Mouse (Mus musculus) cerebellum, adult 11-12 months (tissue): ENCODE results near the gene Pck2.

ENCODE experiments used
- DNase-seq: peaks from one replicate; pipeline ENCODE4 v3.0.0; 2022

The Pck2 gene

GRCm38 (mm10) chr14:55577871-55578667 lies 38.0 kb downstream of the Pck2 start, which contains the start of gene Psme1:
Gene Psme1 (plus strand): TSS chr14:55578123.
- peak; percentile 71 for DNase-seq

GRCm38 (mm10) chr14:55578668-55579269 lies 38.7 kb downstream of the Pck2 start:
- no peak for DNase-seq

GRCm38 (mm10) chr14:55579511-55580496 lies 39.7 kb downstream of the Pck2 start:
- peak; percentile 25 for DNase-seq

GRCm38 (mm10) chr14:55580731-55581130 lies 40.7 kb downstream of the Pck2 start:
- peak; percentile 28 for DNase-seq

GRCm38 (mm10) chr14:55581981-55582681 lies 42.1 kb downstream of the Pck2 start:
- DNase-seq = no peak

GRCm38 (mm10) chr14:55584303-55584701 lies 44.2 kb downstream of the Pck2 start:
- DNase-seq = no peak

- peak; percentile 87 for DNase-seq
Observed at GRCm38 (mm10) chr14:55584702-55585565, 44.9 kb downstream of the Pck2 start, which contains the start of gene Emc9. Gene Emc9 (minus strand): TSS chr14:55585302.

GRCm38 (mm10) chr14:55585566-55585960 lies 45.5 kb downstream of the Pck2 start:
- DNase-seq = peak; percentile 43

GRCm38 (mm10) chr14:55586149-55586548 lies 46.1 kb downstream of the Pck2 start:
- no peak for DNase-seq

GRCm38 (mm10) chr14:55589271-55589670 lies 49.2 kb downstream of the Pck2 start:
- peak; percentile 26 for DNase-seq

- DNase-seq = peak; percentile 34
Observed at GRCm38 (mm10) chr14:55589771-55590448, 49.8 kb downstream of the Pck2 start.

- DNase-seq = peak; percentile 89
Observed at GRCm38 (mm10) chr14:55590748-55591330, 50.8 kb downstream of the Pck2 start, which contains the start of gene Psme2. Gene Psme2 (minus strand): TSS chr14:55591113.

GRCm38 (mm10) chr14:55591331-55591891 lies 51.3 kb downstream of the Pck2 start, which contains the start of gene Rnf31:
Gene Rnf31 (plus strand): TSS chr14:55591708.
- DNase-seq = peak; percentile 93

GRCm38 (mm10) chr14:55592226-55592625 lies 52.2 kb downstream of the Pck2 start:
- DNase-seq = peak; percentile 62

- peak; percentile 34 for DNase-seq
Observed at GRCm38 (mm10) chr14:55596036-55596690, 56.1 kb downstream of the Pck2 start.

- DNase-seq = no peak
Observed at GRCm38 (mm10) chr14:55598521-55599390, 58.7 kb downstream of the Pck2 start.
